Mouse (Mus musculus): ENCODE results near the gene Ren1.

- TF ChIP-seq CTCF (IDR thresholded peaks at IDR 0.05; ENCODE audit: low read depth) (no peak), EP300 (IDR thresholded peaks at IDR 0.05; ENCODE audit: low read depth) (no peak)
These were observed 56.3 kb downstream of the Ren1 start for GRCm38 (mm10) chr1:133406614-133407013.
